8 mouse cellular contexts compared by ENCODE assay signal in the genomic region with DNA sequence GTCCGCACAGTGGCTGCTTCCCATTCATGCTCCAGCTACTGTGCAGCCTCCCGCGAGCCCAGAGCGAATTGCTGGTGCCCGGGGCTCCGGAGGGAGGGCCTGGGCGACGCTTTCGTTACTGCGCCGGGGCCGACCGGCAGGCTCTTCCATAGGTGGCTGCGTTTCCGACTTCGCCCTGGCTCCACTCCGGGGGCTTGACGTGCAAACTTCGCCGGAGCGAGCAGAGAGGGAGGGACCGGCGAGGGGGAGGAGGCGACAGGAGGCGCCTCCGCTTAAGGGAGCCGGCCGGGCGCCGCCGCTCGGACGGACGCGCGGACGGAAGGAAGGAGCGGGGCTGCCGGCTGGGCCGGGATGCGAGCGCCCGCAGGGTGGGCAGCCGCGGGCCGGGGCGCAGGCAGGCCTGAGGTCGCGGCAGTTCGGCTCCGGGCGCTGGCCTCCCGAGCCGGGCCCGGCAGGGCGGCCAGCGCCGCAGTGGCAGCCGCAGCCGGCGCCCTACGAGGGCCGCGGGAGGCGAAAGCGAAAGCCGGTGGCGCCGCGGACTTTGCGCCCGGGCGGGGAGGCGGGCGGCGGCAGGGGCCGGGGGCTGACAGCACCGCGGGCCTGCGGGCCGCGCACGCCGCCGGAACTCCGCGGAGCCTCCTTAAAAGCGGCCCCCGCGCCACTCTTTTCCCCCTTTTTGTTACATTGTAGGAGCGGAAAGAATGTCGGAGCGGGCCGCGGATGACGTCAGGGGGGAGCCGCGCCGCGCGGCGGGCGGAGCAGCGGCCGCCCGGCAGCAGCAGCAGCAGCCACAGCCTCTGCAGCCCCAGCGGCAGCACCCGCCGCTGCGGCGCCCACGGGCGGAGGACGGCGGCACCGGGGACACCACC. TPM values are rescaled to one million over a fixed set of nuclear protein-coding genes. Genes with fewer than 3 reads are reported as not detected.
DNase-seq lines count a peak whose midpoint lies in the region; ATAC-seq and TF ChIP-seq lines count a peak whose summit lies in the region.

No protein-coding gene starts in this region.

- H3K36me3 ChIP-seq in embryonic facial prominence, embryonic 10.5 days (replicated peaks), result peaks cover 7% of the 10 kb centered on the region
- H3K36me3 ChIP-seq in intestine, postnatal 0 days (ENCODE audit: control insufficient read depth, insufficient read depth), result peaks cover 7% of the 10 kb centered on the region; the same call in 1 of the 2 replicates
- H3K36me3 ChIP-seq in midbrain, embryonic 11.5 days (ENCODE audit: control insufficient read depth, insufficient read depth, low read length), result no peaks in the 10 kb centered on the region

- H3K4me1 ChIP-seq in embryonic facial prominence, embryonic 10.5 days, result peaks cover 15% of the 10 kb centered on the region
- no peaks in the 10 kb centered on the region for H3K4me1 ChIP-seq in intestine, postnatal 0 days (replicated peaks; ENCODE audit: control insufficient read depth, insufficient read depth, low read length)
- H3K4me1 ChIP-seq in midbrain, embryonic 11.5 days (ENCODE audit: control insufficient read depth, insufficient read depth, low read length), result peaks cover 10% of the 10 kb centered on the region

- H3K27me3 ChIP-seq in embryonic facial prominence, embryonic 10.5 days (replicated peaks; ENCODE audit: low read depth, poor library complexity, severe bottlenecking), result no peaks in the 10 kb centered on the region
- H3K27me3 ChIP-seq in intestine, postnatal 0 days (replicated peaks; ENCODE audit: control insufficient read depth, insufficient read depth, low read length), result no peaks in the 10 kb centered on the region
- H3K27me3 ChIP-seq in midbrain, embryonic 11.5 days (ENCODE audit: control insufficient read depth, insufficient read depth, low read length), result no peaks in the 10 kb centered on the region

- 2% methylated on average over 113 of the region's 116 CpGs for WGBS in embryonic facial prominence, embryonic 10.5 days
- under 1% methylated on average over 79 of the region's 116 CpGs for WGBS in intestine, postnatal 0 days
- WGBS in midbrain, embryonic 11.5 days, result under 1% methylated on average over 78 of the region's 116 CpGs

- H3K9ac ChIP-seq in intestine, postnatal 0 days (ENCODE audit: low read depth, low read length), result peak overlapping the region; percentile 97
- peak overlapping the region; percentile 95 for H3K9ac ChIP-seq in midbrain, embryonic 11.5 days (ENCODE audit: low read length)

- intact Hi-C loops in left cerebral cortex, postnatal 4 days (cut with DNase I), result loop anchor here (10.0 kb wide), 1 partner anchor 82 kb away; no protein-coding TSS in a partner anchor

- peak overlapping the region; percentile 98 for H3K27ac ChIP-seq in embryonic facial prominence, embryonic 10.5 days (replicated peaks)
- H3K27ac ChIP-seq in intestine, postnatal 0 days (ENCODE audit: low read depth, low read length), result peak overlapping the region; percentile 100
- H3K27ac ChIP-seq in midbrain, embryonic 11.5 days (ENCODE audit: low read depth, low read length), result peak overlapping the region; percentile 98

- peak overlapping the region; percentile 73 for H3K4me2 ChIP-seq in intestine, postnatal 0 days (replicated peaks; ENCODE audit: low read depth)
- H3K4me2 ChIP-seq in midbrain, embryonic 11.5 days, result peak overlapping the region; percentile 74

- no peaks in the 10 kb centered on the region for H3K9me3 ChIP-seq in embryonic facial prominence, embryonic 10.5 days
- H3K9me3 ChIP-seq in intestine, postnatal 0 days (ENCODE audit: control insufficient read depth), result no peaks in the 10 kb centered on the region
- H3K9me3 ChIP-seq in midbrain, embryonic 11.5 days (ENCODE audit: control insufficient read depth, low read length), result no peaks in the 10 kb centered on the region

- peak; percentile 93 for DNase-seq in adrenal gland, postnatal 14 days
- peak; percentile 87 for DNase-seq in embryonic facial prominence, embryonic 10.5 days (ENCODE audit: low spot score)
- DNase-seq in left cerebral cortex, postnatal 4 days, result peak; percentile 79
- peak; percentile 97 for DNase-seq in midbrain, embryonic 11.5 days (ENCODE audit: low spot score, missing footprints)
- DNase-seq in right cerebral cortex, postnatal 4 days, result peak; percentile 77
- peak; percentile 86 for DNase-seq in yolk sac, embryonic 10.5 days (ENCODE audit: low spot score)

- ATAC-seq in granulocyte monocyte progenitor cell, adult 5-6 weeks (replicated peaks; ENCODE audit: poor library complexity, severe bottlenecking), result peak; percentile 85
- ATAC-seq in intestine, postnatal 0 days, result peak; percentile 95
- peak; percentile 94 for ATAC-seq in midbrain, embryonic 11.5 days (ENCODE audit: low FRiP score)

- TF ChIP-seq CTCF in intestine, postnatal 0 days (IDR thresholded peaks at IDR 0.05; ENCODE audit: low read depth), result peak; percentile 31

- peak overlapping the region; percentile 83 for H3K4me3 ChIP-seq in embryonic facial prominence, embryonic 10.5 days
- peak overlapping the region; percentile 90 for H3K4me3 ChIP-seq in intestine, postnatal 0 days (ENCODE audit: low read depth, low read length)
- peak overlapping the region; percentile 77 for H3K4me3 ChIP-seq in midbrain, embryonic 11.5 days (ENCODE audit: low read depth, low read length)

RNA-seq across cellular contexts. Expression of gene Thoc7, which starts 51.0 kb away (rescaled TPM):
- 133 and 139 TPM in 2 replicates for total RNA-seq in adrenal gland, postnatal 14 days (2021)
- 231 and 236 TPM in 2 replicates for polyA plus RNA-seq in embryonic facial prominence, embryonic 10.5 days (2016; fragmentation: Nextera tagmentation; extraction: Ambion mirVana)
- total RNA-seq in granulocyte monocyte progenitor cell, adult 5-6 weeks (2014; fragmentation: Nextera tagmentation), result 188 and 219 TPM in 2 replicates
- 347 and 460 TPM in 2 replicates for total RNA-seq in granulocyte monocyte progenitor cell, adult 5-6 weeks (2017)
- polyA plus RNA-seq in intestine, postnatal 0 days (2015; fragmentation: Nextera tagmentation; extraction: Ambion mirVana), result 151 and 155 TPM in 2 replicates
- 100 to 1,000 TPM; 118 to 119 TPM for total RNA-seq in left cerebral cortex, postnatal 4 days (2021)
- polyA plus RNA-seq in midbrain, embryonic 11.5 days (2014; fragmentation: Nextera tagmentation; extraction: Ambion mirVana), result 268 and 279 TPM in 2 replicates

RNA-seq across cellular contexts. Expression of gene Atxn7, which starts 51.4 kb away (rescaled TPM):
- 28.0 and 36.7 TPM in 2 replicates for total RNA-seq in adrenal gland, postnatal 14 days (2021)
- polyA plus RNA-seq in embryonic facial prominence, embryonic 10.5 days (2016; fragmentation: Nextera tagmentation; extraction: Ambion mirVana), result 2.9 and 3.5 TPM in 2 replicates
- total RNA-seq in granulocyte monocyte progenitor cell, adult 5-6 weeks (2014; fragmentation: Nextera tagmentation), result 14.3 and 14.6 TPM in 2 replicates
- 11.3 and 20.3 TPM in 2 replicates for total RNA-seq in granulocyte monocyte progenitor cell, adult 5-6 weeks (2017)
- 3.8 and 4.8 TPM in 2 replicates for polyA plus RNA-seq in intestine, postnatal 0 days (2015; fragmentation: Nextera tagmentation; extraction: Ambion mirVana)
- 10 to 100 TPM; 18.4 to 22.7 TPM for total RNA-seq in left cerebral cortex, postnatal 4 days (2021)
- polyA plus RNA-seq in midbrain, embryonic 11.5 days (2014; fragmentation: Nextera tagmentation; extraction: Ambion mirVana), result 5.2 and 5.7 TPM in 2 replicates

Comparison
In these comparisons a context has a peak if more than half of its experiments do, and no peak if none do; other contexts are left out.
1. Peak in every context shown above with its lines: DNase-seq, ATAC-seq, H3K4me3 ChIP-seq and H3K27ac ChIP-seq.